Mouse (Mus musculus) MEL (cell line): ENCODE measurements at regions not wholly inside any gene's neighbourhood (a gene's known extent, or its start where the extent isn't known, plus 50 kb on each side); places are given as distances from the start of the nearest gene placed in this dataset.

ENCODE experiments used
- DNase-seq: peaks from one replicate; pipeline ENCODE4 v3.0.0; 2011; ENCODE audit warnings: low read depth, low spot score
- H3K27ac ChIP-seq: 2 replicates; pipeline ENCODE4 v1.5.1; 2012; ENCODE audit warnings: low read depth, mild to moderate bottlenecking, control low read depth, low read length, moderate library complexity; ENCODE audit not compliant: control insufficient read depth
- H3K27me3 ChIP-seq, 2 experiments: fragments of 150-350 bp in 1 of 2; sonication (generic) in 1 of 2; 2 replicates each; pipeline ENCODE4 v1.6.1; 2012; ENCODE audit warnings: low read length in 2 of 2, mild to moderate bottlenecking in 2 of 2, improper control_type of control experiment in 1 of 2, moderate library complexity in 1 of 2; ENCODE audit not compliant: insufficient read depth in 2 of 2, control insufficient read depth in 1 of 2
- H3K36me3 ChIP-seq, 2 experiments: 2 replicates each; pipeline ENCODE4 v1.6.1; 2012 to 2014; ENCODE audit warnings: low read length in 2 of 2, improper control_type of control experiment in 1 of 2, inconsistent platforms in 1 of 2, mild to moderate bottlenecking in 1 of 2; ENCODE audit not compliant: insufficient read depth in 2 of 2, control insufficient read depth in 1 of 2
- H3K4me1 ChIP-seq, 2 experiments: fragments of 150-350 bp in 1 of 2; sonication (generic) in 1 of 2; 2 replicates each; pipeline ENCODE4 v1.6.1; 2012; ENCODE audit warnings: low read length in 2 of 2, improper control_type of control experiment in 1 of 2, mild to moderate bottlenecking in 1 of 2; ENCODE audit not compliant: insufficient read depth in 2 of 2, control insufficient read depth in 1 of 2
- H3K4me3 ChIP-seq, 2 experiments: fragments of 150-350 bp in 1 of 2; sonication (generic) in 1 of 2; 2 replicates each; pipeline ENCODE4 v1.5.1; 2012; ENCODE audit warnings: low read depth in 2 of 2, low read length in 2 of 2, mild to moderate bottlenecking in 2 of 2, moderate library complexity in 2 of 2, control low read depth in 1 of 2, improper control_type of control experiment in 1 of 2; ENCODE audit not compliant: control insufficient read depth in 1 of 2, insufficient read depth in 1 of 2
- H3K79me2 ChIP-seq: 2 replicates; pipeline ENCODE4 v1.6.1; 2012; ENCODE audit warnings: mild to moderate bottlenecking, low read length, moderate library complexity; ENCODE audit not compliant: control insufficient read depth, poor library complexity, insufficient read depth
- H3K9ac ChIP-seq: 2 replicates; pipeline ENCODE4 v1.6.1; 2012; ENCODE audit warnings: low read depth, mild to moderate bottlenecking, control low read depth, low read length, moderate library complexity; ENCODE audit not compliant: control insufficient read depth, poor library complexity, severe bottlenecking
- H3K9me3 ChIP-seq: fragments of 150-350 bp; sonication (generic); replicated peaks from 2 replicates; pipeline ENCODE4 v1.6.1; 2012; ENCODE audit warnings: mild to moderate bottlenecking, low read length, improper control_type of control experiment, moderate library complexity; ENCODE audit not compliant: insufficient read depth
- CHD1 ChIP-seq: IDR thresholded peaks from 2 replicates; pipeline ENCODE4 v1.6.1; 2012; ENCODE audit warnings: low read depth, mild to moderate bottlenecking, inconsistent platforms, low read length, improper control_type of control experiment
- CHD2 ChIP-seq: IDR thresholded peaks from 2 replicates; pipeline ENCODE4 v1.6.1; 2011; ENCODE audit warnings: low read length, improper control_type of control experiment
- CTCF ChIP-seq, 3 experiments: IDR thresholded peaks in 2 of 3; conservative IDR thresholded peaks in 1 of 3; 2 replicates each; pipeline ENCODE4 v1.5.1; 2011 to 2012; ENCODE audit warnings: low read length in 3 of 3, low read depth in 2 of 3, mild to moderate bottlenecking in 2 of 3, improper control_type of control experiment in 1 of 3, inconsistent platforms in 1 of 3, mixed read lengths in 1 of 3, moderate library complexity in 1 of 3; ENCODE audit not compliant: control insufficient read depth in 1 of 3, insufficient read depth in 1 of 3, poor library complexity in 1 of 3, severe bottlenecking in 1 of 3
- ELF1 ChIP-seq: IDR thresholded peaks from 2 replicates; pipeline ENCODE4 v1.6.1; 2014; ENCODE audit warnings: low read depth, mild to moderate bottlenecking, inconsistent platforms, low read length, improper control_type of control experiment, moderate library complexity
- ETS1 ChIP-seq: IDR thresholded peaks from 2 replicates; pipeline ENCODE4 v1.6.1; 2012; ENCODE audit warnings: low read depth, mild to moderate bottlenecking, inconsistent platforms, low read length, improper control_type of control experiment, moderate library complexity
- GABPA ChIP-seq: IDR thresholded peaks from 2 replicates; pipeline ENCODE4 v1.6.1; 2012; ENCODE audit warnings: low read depth, mild to moderate bottlenecking, inconsistent platforms, low read length, improper control_type of control experiment, moderate library complexity
- MAZ ChIP-seq: IDR thresholded peaks from 2 replicates; pipeline ENCODE4 v1.6.1; 2012; ENCODE audit warnings: low read depth, mild to moderate bottlenecking, inconsistent platforms, low read length, improper control_type of control experiment
- MYB ChIP-seq: IDR thresholded peaks from 2 replicates; pipeline ENCODE4 v1.6.1; 2011; ENCODE audit warnings: mild to moderate bottlenecking, low read depth, low read length, improper control_type of control experiment
- MYC ChIP-seq: IDR thresholded peaks from 2 replicates; pipeline ENCODE4 v1.6.1; 2011; ENCODE audit warnings: low read depth, mild to moderate bottlenecking, low read length, improper control_type of control experiment, moderate library complexity
- NELFE ChIP-seq: IDR thresholded peaks from 2 replicates; pipeline ENCODE4 v1.6.1; 2011; ENCODE audit warnings: low read depth, low read length, improper control_type of control experiment
- NRF1 ChIP-seq: IDR thresholded peaks from 2 replicates; pipeline ENCODE4 v1.6.1; 2014; ENCODE audit warnings: low read depth, mild to moderate bottlenecking, inconsistent platforms, low read length, improper control_type of control experiment, moderate library complexity; ENCODE audit not compliant: poor library complexity, insufficient read depth, severe bottlenecking
- POLR2AphosphoS2 ChIP-seq: IDR thresholded peaks from 2 replicates; pipeline ENCODE4 v1.6.1; 2011; ENCODE audit warnings: low read length, improper control_type of control experiment
- TAL1 ChIP-seq: IDR thresholded peaks from 2 replicates; pipeline ENCODE4 v1.6.1; 2012; ENCODE audit warnings: mild to moderate bottlenecking, inconsistent platforms, low read length, moderate library complexity, mixed read lengths
- TBP ChIP-seq: IDR thresholded peaks from 2 replicates; pipeline ENCODE4 v1.8.0; 2011; ENCODE audit warnings: low read depth, low read length, improper control_type of control experiment
- TCF12 ChIP-seq: IDR thresholded peaks from 2 replicates; pipeline ENCODE4 v1.6.1; 2014; ENCODE audit warnings: low read depth, mild to moderate bottlenecking, inconsistent platforms, low read length, improper control_type of control experiment, moderate library complexity
- UBTF ChIP-seq: IDR thresholded peaks from 2 replicates; pipeline ENCODE4 v1.6.1; 2012; ENCODE audit warnings: low read depth, mild to moderate bottlenecking, inconsistent platforms, low read length, improper control_type of control experiment, moderate library complexity, borderline replicate concordance; ENCODE audit not compliant: insufficient read depth
- ZC3H11A ChIP-seq: IDR thresholded peaks from 2 replicates; pipeline ENCODE4 v1.6.1; 2012; ENCODE audit warnings: low read depth, mild to moderate bottlenecking, inconsistent platforms, low read length, improper control_type of control experiment
- ZMIZ1 ChIP-seq: IDR thresholded peaks from 2 replicates; pipeline ENCODE4 v1.6.1; 2012; ENCODE audit warnings: low read depth, mild to moderate bottlenecking, inconsistent platforms, low read length, improper control_type of control experiment, moderate library complexity

- Histone ChIP-seq H3K4me3 (no peak overlapping the region), H3K4me1 (no peaks in the 10 kb centered on the region), H3K27ac (no peak overlapping the region), H3K79me2 (no peaks in the 10 kb centered on the region), H3K9ac (no peak overlapping the region), H3K27me3 (peaks cover 7 to 10% of the 10 kb centered on the region in 2 experiments; a peak in 3 of 4 replicates), H3K36me3 (no peaks in the 10 kb centered on the region), H3K9me3 (no peaks in the 10 kb centered on the region)
- no peak for DNase-seq
- TF ChIP-seq ELF1 = no peak
Measured at GRCm38 (mm10) chr9:14060257-14060656, 214.6 kb upstream of the Sesn3 start.

DNA sequence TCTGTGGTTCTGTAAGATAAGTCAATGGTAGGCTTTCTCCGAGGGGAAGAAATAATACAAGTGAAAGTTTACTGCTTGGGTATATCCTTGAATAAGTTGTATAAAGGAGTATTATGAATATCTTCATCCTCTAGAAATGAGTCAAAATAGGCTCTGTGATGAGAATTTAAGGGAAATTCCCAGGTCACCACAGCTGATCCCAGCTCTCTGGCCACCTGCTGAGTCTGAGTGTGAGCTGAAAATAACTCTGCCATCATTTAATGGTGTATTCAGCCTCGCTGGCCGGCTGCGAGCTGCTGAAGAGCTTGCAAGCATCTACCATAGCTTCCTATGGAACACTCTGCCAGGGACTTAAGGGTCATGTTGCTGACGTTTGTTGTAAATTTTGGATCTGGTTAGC is 213.5 kb upstream of the Sesn3 start:
- Histone ChIP-seq H3K4me3 (no peak overlapping the region), H3K9me3 (no peaks in the 10 kb centered on the region), H3K79me2 (no peaks in the 10 kb centered on the region), H3K27me3 (peaks cover 7 to 10% of the 10 kb centered on the region in 2 experiments; a peak in 3 of 4 replicates), H3K36me3 (no peaks in the 10 kb centered on the region), H3K4me1 (no peaks in the 10 kb centered on the region), H3K9ac (no peak overlapping the region), H3K27ac (no peak overlapping the region)
- TF ChIP-seq UBTF (no peak), CTCF (IDR thresholded peaks at IDR 0.05 in 2 of 3, conservative IDR thresholded peaks at IDR 0.05 in 1 of 3; ENCODE audit: control insufficient read depth in 1 of 3, insufficient read depth in 1 of 3, low read depth in 2 of 3, low read length in 3 of 3, poor library complexity in 1 of 3, severe bottlenecking in 1 of 3) (no peak), MAZ (no peak), ETS1 (no peak), NELFE (no peak)
- no peak for DNase-seq

- Histone ChIP-seq H3K4me1 (no peaks in the 10 kb centered on the region), H3K79me2 (no peaks in the 10 kb centered on the region), H3K27me3 (peaks cover 6% of the 10 kb centered on the region in 2 experiments; a peak in 3 of 4 replicates), H3K9me3 (no peaks in the 10 kb centered on the region), H3K9ac (no peak overlapping the region), H3K36me3 (no peaks in the 10 kb centered on the region), H3K4me3 (no peak overlapping the region), H3K27ac (no peak overlapping the region)
- no peak for TF ChIP-seq POLR2AphosphoS2
- no peak for TF ChIP-seq NRF1
- TF ChIP-seq MYC = no peak
- TF ChIP-seq ETS1 = no peak
- TF ChIP-seq UBTF = no peak
- no peak for TF ChIP-seq CTCF (IDR thresholded peaks at IDR 0.05 in 2 of 3, conservative IDR thresholded peaks at IDR 0.05 in 1 of 3; ENCODE audit: control insufficient read depth in 1 of 3, insufficient read depth in 1 of 3, low read depth in 2 of 3, low read length in 3 of 3, poor library complexity in 1 of 3, severe bottlenecking in 1 of 3)
- TF ChIP-seq GABPA = no peak
- TF ChIP-seq TCF12 = no peak
- TF ChIP-seq CHD1 = no peak
- TF ChIP-seq TBP = no peak
- no peak for TF ChIP-seq ZC3H11A
- TF ChIP-seq TAL1 = no peak
- TF ChIP-seq MAZ = no peak
- TF ChIP-seq MYB = no peak
- no peak for TF ChIP-seq ZMIZ1
- TF ChIP-seq CHD2 = no peak
- DNase-seq = no peak
Measured at GRCm38 (mm10) chr9:14061840-14062239, 213.0 kb upstream of the Sesn3 start.
